Mouse (Mus musculus) megakaryocyte, embryonic 14.5 days (primary cell): ENCODE data around the gene Synpo2l. TPM values are rescaled to one million over a fixed set of nuclear protein-coding genes. Genes with fewer than 3 reads are reported as not detected.

Source experiments
- H3K27me3 ChIP-seq: replicated peaks from 2 replicates; pipeline ENCODE3; 2012; ENCODE audit warnings: inconsistent platforms
- H3K36me3 ChIP-seq: replicated peaks from 2 replicates; pipeline ENCODE3; 2012; ENCODE audit warnings: low read length, inconsistent platforms, mixed read lengths
- H3K4me1 ChIP-seq: 2 replicates; pipeline ENCODE4 v1.6.1; 2012; ENCODE audit warnings: inconsistent platforms
- H3K4me3 ChIP-seq: replicated peaks from 2 replicates; pipeline ENCODE3; 2012; ENCODE audit warnings: moderate library complexity, mild to moderate bottlenecking, inconsistent platforms
- H3K9me3 ChIP-seq: 2 replicates; pipeline ENCODE4 v1.6.1; 2012; ENCODE audit warnings: inconsistent platforms
- FLI1 ChIP-seq: IDR thresholded peaks from 2 replicates; pipeline ENCODE4 v1.6.1; 2012; ENCODE audit warnings: low read length, inconsistent platforms, mixed read lengths
- GATA1 ChIP-seq: IDR thresholded peaks from 3 replicates; pipeline ENCODE4 v1.6.1; 2012; ENCODE audit warnings: mixed read lengths, low read length, inconsistent platforms, borderline replicate concordance
- polyA plus RNA-seq: library from polyadenylated mRNA; stranded (reverse); fragments of >175 nt; gene quantifications from 2 replicates; pipeline ENCODE4 v1.2.3, GENCODE M21; 2012; ENCODE audit warnings: low replicate concordance; ENCODE audit not compliant: insufficient read depth

The Synpo2l gene
- polyA plus RNA-seq, 1 experiment: 0.23 TPM

DNA sequence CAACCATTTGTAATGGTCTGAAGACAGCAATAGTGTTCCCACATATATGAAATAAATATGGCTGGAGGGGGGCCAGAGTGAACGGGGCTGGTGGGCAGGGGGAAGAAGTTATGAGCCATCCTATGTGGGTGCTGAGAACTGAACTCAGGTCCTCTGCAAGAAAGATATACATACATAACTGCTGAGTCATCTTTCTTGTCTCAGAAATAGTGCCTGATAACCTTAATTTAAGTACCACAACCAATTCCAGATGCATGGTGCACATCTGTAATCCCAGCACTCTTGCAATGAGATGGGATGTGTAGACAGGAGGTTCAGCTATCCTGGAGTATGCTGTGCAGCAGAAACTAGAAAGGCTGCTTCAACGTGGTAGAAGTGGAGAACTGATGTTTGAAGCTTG is 13.6 kb upstream of the Synpo2l start:
- H3K4me3 ChIP-seq: no peak overlapping the region
- H3K27me3 ChIP-seq: no peaks in the 10 kb centered on the region
- peaks cover 100% of the 10 kb centered on the region for H3K36me3 ChIP-seq
- no peaks in the 10 kb centered on the region for H3K9me3 ChIP-seq
- no peak for TF ChIP-seq FLI1
- no peak for TF ChIP-seq GATA1
- peaks cover 41% of the 10 kb centered on the region for H3K4me1 ChIP-seq

DNA sequence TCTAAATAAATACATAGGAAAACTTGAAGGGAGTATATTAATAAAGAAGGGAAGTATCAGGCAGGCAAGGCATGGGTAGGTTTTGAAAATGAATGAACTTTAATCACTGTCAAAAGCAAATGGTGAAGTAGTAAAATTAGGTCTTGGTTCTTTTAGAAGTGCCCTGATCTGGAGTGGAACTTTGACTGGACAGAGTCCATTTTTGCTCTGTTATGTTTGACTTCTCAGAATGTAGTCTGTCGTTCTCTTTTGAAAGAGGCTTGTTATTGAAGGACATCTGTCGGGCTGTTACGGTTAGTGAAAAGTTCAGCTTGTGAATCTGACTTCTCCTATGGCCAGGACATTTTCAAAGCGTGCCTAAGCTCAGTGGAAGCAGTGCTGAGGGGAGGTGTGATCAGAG is 9.8 kb upstream of the Synpo2l start:
- TF ChIP-seq FLI1 (no peak), GATA1 (no peak)
- Histone ChIP-seq H3K4me3 (no peak overlapping the region), H3K27me3 (no peaks in the 10 kb centered on the region), H3K4me1 (peaks cover 57% of the 10 kb centered on the region), H3K9me3 (no peaks in the 10 kb centered on the region), H3K36me3 (peaks cover 75% of the 10 kb centered on the region)

DNA sequence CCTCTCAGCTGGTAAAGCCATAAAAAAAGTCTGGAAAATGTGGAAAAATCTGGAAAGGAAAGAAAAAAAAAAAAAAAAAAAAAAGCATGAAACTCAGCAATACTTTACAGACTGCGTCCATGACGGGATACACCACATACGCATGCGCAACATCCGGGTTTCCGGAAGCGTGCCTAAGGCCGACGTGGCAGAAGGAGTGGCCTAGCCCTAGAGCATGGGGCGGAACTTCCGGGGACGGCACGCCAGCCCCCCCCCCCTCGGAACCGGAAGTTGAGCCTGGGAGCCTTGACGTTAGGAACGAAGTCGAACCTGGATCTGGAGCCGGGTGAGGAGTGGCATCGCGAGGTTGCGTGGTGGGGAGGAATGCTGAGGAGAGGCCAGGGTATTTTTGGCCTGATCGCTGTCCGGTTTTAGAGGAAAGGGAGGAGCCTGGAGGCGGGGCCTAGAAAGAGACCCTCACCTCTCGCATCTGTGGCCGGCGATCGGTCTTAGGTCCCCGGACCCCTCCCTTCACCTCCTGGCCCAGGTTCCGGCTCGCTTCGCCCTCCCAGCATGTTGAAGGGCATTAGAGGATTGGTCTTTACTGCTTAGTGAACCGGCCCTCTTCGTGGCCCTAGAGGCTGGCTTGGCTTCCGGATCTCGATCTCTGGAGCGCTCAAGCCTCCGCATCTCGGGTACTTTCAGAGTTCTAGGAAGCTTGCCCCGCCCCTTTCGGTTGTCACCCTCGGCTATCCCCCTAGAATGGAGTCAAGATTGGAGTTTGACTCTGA is 6.1 kb upstream of the Synpo2l start, which contains the start of gene Sec24c:
Gene Sec24c, plus strand, starts transcription at position 245 of the 770 bp plus-strand sequence.
- Histone ChIP-seq H3K4me3 (peak within 1 kb of the TSS; percentile 99), H3K36me3 (peaks cover 43% of the 10 kb centered on the region), H3K27me3 (peaks cover 6% of the 10 kb centered on the region), H3K4me1 (peaks cover 26% of the 10 kb centered on the region), H3K9me3 (no peaks in the 10 kb centered on the region)
- TF ChIP-seq FLI1 (peak; percentile 89), GATA1 (no peak)

DNA sequence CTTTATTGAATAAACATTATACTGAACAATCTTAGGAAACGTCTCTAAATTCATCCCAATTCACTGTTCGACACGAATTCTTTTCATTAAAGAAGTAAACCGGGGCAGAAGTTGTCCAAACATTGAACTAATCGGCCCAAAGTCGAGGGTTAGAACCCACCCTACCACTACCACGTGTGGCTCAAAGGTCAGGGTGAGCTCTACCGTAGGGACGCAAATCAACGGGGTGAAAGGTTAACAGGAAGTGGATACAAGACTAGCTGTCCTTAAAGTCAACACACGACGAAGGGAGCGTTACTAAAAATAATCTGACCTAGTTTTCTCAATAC is 5.5 kb upstream of the Synpo2l start:
- Histone ChIP-seq H3K9me3 (no peaks in the 10 kb centered on the region), H3K4me3 (peak overlapping the region; percentile 99), H3K27me3 (peaks cover 11% of the 10 kb centered on the region), H3K4me1 (peaks cover 22% of the 10 kb centered on the region), H3K36me3 (peaks cover 38% of the 10 kb centered on the region)
- no peak for TF ChIP-seq GATA1
- TF ChIP-seq FLI1: no peak

DNA sequence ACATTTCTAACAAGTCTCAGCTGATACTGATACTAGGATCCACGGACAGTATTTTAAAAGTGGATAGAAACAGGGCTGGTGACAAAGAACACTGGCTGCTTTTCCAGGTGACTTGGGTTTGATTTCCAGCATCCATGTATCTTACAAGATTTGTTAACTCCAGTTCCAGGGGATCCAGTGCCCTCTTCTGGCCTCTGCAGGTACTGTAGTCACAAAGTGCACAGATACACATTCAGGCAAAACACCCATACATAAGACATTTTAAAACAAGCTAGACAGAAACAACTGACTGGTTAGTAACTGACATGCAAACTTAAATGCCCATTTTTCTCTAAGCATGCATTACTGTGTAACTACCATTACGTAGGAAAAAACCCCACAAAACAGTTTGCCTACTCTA is 4.8 kb upstream of the Synpo2l start:
- Histone ChIP-seq H3K36me3 (peaks cover 31% of the 10 kb centered on the region), H3K4me3 (peak overlapping the region; percentile 99), H3K4me1 (peaks cover 27% of the 10 kb centered on the region), H3K27me3 (peaks cover 17% of the 10 kb centered on the region), H3K9me3 (no peaks in the 10 kb centered on the region)
- TF ChIP-seq FLI1 (no peak), GATA1 (no peak)

DNA sequence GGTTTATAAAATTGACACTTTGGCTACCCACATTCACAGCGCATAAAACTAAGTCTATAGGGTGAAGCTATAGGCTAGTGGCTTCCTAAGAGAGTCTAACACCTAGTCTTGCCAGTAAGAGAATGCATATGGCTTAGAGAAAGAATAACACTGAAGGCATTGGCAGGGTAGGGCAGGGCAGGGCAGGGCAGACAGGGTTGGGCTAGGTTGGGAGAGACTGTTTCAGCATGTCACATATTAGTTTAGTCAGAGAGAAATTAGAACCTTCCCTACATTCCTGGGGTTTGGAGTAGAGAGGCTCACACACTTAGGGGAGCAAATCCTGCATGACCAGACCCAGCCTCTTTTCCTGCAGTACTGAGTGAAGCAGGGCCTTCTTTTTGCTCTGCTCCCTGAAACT is 685 bp downstream of the Synpo2l start:
- Histone ChIP-seq H3K4me3 (no peak overlapping the region), H3K4me1 (peaks cover 22% of the 10 kb centered on the region), H3K27me3 (peaks cover 65% of the 10 kb centered on the region), H3K9me3 (no peaks in the 10 kb centered on the region), H3K36me3 (peaks cover 3% of the 10 kb centered on the region)
- TF ChIP-seq FLI1 (no peak), GATA1 (no peak)

DNA sequence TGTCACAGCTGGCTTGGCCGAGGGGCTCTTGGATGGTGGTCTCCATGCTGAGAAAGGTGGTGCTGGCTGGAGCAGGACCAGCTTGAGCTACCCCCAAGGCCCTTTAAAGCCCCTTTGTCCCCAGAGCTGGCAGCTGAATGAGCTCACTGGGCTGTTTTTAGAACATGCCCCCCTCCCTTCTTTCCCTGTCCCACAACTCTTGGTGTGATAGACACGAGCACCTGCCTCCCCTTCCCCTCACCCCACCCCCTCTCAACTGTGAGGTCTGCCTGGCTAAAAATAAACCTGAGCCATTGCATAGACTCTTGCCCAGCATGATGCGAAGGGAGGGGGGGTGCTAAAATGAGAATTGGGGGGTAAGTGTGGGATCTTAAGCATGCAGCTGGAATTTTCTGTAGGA is 3.7 kb downstream of the Synpo2l start:
- peaks cover 74% of the 10 kb centered on the region for H3K27me3 ChIP-seq
- no peak for TF ChIP-seq GATA1
- TF ChIP-seq FLI1: no peak
- H3K9me3 ChIP-seq: no peaks in the 10 kb centered on the region
- no peak overlapping the region for H3K4me3 ChIP-seq
- peaks cover 45% of the 10 kb centered on the region for H3K4me1 ChIP-seq
- H3K36me3 ChIP-seq: no peaks in the 10 kb centered on the region

DNA sequence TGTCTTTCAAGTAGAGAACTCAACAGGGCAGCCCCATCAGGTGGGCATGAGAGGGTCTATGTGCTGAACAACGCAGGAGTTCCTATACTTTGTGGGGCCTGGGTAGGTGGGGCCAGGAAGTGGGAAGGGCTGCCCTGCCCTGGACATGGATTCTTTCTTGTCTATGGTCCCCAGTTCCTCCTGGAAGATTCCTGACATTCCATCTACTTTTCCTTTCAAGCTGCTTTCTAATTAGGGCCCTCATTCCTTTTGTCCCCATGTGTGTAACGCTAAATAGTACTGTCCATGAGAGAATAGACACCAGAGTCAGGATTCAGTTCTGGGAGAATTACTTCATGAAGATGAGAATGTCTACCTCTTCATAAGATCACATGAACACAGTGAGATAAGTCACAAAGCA is 4.6 kb downstream of the Synpo2l start:
- no peaks in the 10 kb centered on the region for H3K9me3 ChIP-seq
- peaks cover 67% of the 10 kb centered on the region for H3K27me3 ChIP-seq
- H3K4me3 ChIP-seq: no peak overlapping the region
- peaks cover 46% of the 10 kb centered on the region for H3K4me1 ChIP-seq
- no peaks in the 10 kb centered on the region for H3K36me3 ChIP-seq
- TF ChIP-seq GATA1: no peak
- TF ChIP-seq FLI1: no peak

DNA sequence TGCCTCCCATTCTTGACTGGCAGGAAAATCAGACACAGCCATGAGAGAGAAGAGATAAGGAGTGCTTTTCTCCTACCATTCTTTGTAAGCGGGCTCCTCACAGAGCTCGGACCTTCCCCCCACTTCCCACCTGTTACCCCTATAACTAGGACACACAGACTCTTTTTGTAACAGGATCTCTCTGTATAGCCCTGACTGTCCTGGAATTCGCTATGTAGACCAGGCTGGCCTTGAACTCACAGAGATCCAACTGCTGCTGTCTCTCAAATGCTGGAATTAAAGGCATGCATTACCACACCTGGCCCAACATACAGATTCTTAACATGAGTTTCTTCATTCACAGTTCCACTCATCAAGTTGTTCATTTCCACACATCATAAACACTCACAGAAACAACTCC is 5.4 kb downstream of the Synpo2l start:
- H3K36me3 ChIP-seq: no peaks in the 10 kb centered on the region
- no peak overlapping the region for H3K4me3 ChIP-seq
- no peaks in the 10 kb centered on the region for H3K9me3 ChIP-seq
- TF ChIP-seq FLI1 (no peak), GATA1 (no peak)
- H3K4me1 ChIP-seq: peaks cover 47% of the 10 kb centered on the region
- peaks cover 60% of the 10 kb centered on the region for H3K27me3 ChIP-seq

DNA sequence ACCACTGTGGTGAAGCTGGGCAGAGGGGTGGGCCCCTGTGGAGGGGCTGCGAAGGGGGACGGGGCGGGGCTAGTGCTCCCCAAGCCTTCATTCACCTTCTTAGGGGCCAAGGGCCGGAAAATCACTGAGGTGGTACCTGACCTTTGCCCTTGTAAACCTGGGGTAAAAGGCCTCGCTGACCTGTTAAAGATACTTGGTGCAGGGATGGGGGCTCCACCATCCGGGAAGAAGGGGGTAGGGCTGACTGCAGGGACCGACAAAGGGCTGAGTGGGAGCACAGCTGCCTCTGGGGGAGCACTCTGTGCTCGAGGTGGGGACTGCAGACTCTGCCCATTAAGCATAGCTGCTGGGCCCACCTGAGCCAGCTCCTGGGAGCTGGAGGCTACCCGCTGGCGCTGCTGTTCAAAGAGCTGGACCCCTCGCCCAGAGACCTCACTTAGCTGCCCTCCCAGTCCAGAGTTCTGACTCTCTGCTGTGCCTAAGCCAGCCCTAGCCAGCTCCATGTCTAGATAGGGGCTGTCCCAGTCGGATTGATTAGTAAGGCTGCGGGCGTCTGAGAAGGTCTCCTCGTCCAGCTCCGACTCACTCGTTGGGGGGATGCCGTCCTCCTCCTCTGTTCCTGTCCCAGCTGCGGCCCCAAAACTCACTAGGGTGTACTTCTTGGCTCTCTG is 6.4 kb downstream of the Synpo2l start:
- H3K4me3 ChIP-seq: peak overlapping the region; percentile 93
- H3K9me3 ChIP-seq: no peaks in the 10 kb centered on the region
- H3K27me3 ChIP-seq: peaks cover 52% of the 10 kb centered on the region
- peaks cover 52% of the 10 kb centered on the region for H3K4me1 ChIP-seq
- H3K36me3 ChIP-seq: no peaks in the 10 kb centered on the region
- TF ChIP-seq GATA1 (no peak), FLI1 (no peak)
